Mouse (Mus musculus): ENCODE results near the gene Zzef1. TPM values are rescaled to one million over a fixed set of nuclear protein-coding genes. Genes with fewer than 3 reads are reported as not detected.

Zzef1 gene
- 4.4 and 5.4 TPM in 2 replicates for polyA plus RNA-seq (2012; rRNA removed)

DNA sequence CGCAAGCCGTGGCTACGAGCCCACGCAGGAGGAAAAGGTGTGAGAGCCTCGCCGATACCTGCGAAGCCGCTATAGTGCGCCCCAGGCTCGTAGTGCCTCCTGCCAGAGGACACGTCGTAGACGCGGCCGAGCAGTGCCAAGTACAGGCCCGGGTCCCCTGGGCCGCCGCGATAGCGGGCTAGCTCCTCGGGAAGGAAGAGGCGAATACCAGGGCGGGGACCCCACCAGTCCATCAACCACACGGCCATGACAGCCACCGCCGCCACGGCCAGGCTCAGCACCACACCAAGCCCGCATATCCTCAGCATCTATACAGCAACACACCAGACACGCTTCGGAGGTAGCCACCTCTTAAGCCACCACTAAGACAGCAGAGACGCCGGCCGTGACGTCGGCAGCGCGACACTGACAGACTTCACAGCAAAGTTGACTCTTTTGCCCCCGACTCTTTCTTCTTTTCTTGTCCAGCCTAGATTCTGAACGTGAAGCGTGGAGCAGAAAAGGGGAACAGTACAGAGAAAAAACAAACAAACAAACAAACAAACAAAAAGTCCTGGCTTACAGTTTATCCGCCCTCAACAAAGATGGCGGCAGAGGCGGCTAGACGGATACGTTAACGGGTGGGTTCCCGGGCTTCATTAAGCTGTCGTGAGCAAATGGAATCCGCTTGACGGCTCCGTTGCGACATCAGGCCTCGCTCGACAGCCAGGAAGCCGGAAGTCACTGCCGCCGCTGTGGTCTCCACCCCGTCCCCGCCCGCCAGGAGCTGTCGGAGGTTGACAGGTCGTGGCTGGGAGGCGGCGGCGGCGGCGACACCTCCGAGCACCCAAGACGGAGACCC is at the start of gene Zzef1, which contains the start of gene Cyb5d2:
TSS of gene Zzef1 (plus strand) at position 772 of the 841 bp plus-strand sequence.
TSS of gene Cyb5d2 (minus strand) at position 688 of the 841 bp plus-strand sequence.

DNA sequence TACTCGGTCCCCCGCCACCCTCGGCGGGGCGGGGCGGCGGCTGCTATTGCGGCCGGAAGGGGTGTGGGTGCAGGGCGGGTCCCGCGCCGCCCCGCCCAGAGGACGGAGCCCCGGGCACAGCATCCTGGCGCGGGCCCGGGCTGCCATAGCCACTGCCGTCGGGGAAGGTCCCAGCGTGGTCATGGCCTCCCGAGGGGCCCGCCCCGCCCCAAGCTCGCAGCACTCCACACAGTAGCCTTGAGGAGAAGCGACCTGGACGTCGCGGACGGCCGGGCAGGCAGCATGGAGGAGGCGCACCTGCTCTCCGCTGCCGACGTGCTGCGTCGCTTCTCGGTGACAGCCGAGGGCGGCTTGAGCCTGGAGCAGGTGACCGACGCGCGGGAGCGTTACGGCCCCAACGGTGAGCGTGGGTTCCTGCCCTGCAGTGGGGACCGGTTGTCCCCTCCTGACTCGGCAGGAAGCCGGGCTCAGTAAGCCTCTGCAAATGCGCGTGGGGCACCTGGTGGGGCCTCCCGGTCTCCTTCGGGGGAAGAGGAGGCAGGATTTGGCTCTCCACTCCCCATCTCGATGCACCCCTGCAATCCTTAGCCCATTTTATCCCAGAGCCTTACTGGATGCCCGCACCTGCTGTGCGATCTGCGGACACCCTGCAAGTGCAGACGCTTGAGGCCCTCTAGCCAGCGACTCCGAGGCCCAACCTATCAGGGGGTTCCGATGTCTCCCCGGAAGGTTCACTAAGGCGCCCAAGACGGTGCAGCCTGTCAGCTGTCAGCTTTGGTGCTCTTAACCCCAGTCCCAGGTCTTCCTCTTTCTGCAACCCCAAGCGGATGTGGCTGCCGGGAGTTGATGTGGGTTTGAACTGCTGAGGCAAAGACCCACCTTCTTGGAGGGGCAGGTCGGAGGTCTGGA is 165.3 kb downstream of the Zzef1 start, which contains the start of gene Atp2a3:
TSS of gene Atp2a3 (plus strand) at position 98 of the 909 bp plus-strand sequence.

Other genes with a start within 250 kb of the Zzef1 start
- gene Spns3, start 245.7 kb upstream of the Zzef1 start, polyA plus RNA-seq (2012; rRNA removed): 1.6 and 1.8 TPM in 2 replicates
- gene Ube2g1, start 188.9 kb upstream of the Zzef1 start, polyA plus RNA-seq (2012; rRNA removed): 10.9 and 12.2 TPM in 2 replicates
- 10.3 and 10.6 TPM in 2 replicates for gene Ankfy1, start 106.2 kb upstream of the Zzef1 start, polyA plus RNA-seq (2012; rRNA removed)
- 2.1 and 2.3 TPM in 2 replicates for gene Cyb5d2, start 84 bp upstream of the Zzef1 start, polyA plus RNA-seq (2012; rRNA removed)
- gene Atp2a3, start 164.9 kb downstream of the Zzef1 start, polyA plus RNA-seq (2012; rRNA removed): 12.5 and 14.7 TPM in 2 replicates
- 5.1 and 5.6 TPM in 2 replicates for gene P2rx1, start 202.9 kb downstream of the Zzef1 start, polyA plus RNA-seq (2012; rRNA removed)
- gene Camkk1, start 222.8 kb downstream of the Zzef1 start, polyA plus RNA-seq (2012; rRNA removed): 1.00 and 1.2 TPM in 2 replicates